Mouse (Mus musculus): ENCODE results near the gene Hmg20a. TPM values are rescaled to one million over a fixed set of nuclear protein-coding genes. Genes with fewer than 3 reads are reported as not detected.

The Hmg20a gene
- total and polyA plus RNA-seq, 3 experiments: 8.5 to 14.5 (median 13.6) TPM

DNA sequence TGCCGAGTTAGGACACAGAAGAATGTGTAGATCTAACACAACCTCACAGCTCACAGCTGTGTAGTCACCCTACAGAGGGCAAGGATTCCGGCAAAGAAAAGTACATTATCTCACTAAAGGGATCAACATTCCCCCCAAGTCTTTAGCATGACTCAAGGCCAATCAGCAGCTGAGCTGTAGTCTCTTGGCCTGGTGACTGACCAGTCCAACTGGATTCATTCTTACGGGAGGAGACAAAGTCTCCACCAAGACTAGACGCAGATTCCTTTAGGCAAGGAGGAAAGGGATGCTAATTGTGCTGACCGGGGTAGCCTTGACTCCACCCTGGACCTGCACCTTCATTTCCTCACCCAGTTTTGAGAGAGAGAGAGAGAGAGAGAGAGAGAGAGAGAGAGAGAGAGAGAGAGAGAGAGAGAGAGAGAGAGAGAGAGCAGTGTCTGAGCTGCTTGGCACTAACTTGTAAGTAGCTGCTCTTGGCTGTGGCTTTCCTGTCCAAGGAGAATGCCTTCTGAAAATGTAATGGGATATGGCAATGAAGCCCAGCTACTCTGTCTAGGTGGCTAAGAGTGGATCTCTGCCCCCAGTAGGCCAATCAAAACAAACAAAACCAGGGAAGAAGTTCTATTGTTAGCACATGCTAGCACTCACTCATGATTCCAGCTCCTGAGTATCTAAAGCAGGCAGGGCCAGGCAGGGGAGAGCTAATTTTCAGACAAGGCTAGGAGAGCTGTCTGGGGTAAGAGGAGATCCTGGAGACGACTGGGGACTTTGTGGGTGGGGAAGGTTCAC is 126.5 kb downstream of the Hmg20a start:
- H3K27ac ChIP-seq (ENCODE audit: insufficient read depth, low read depth): no peak overlapping the region
- dilution Hi-C loops (cut with MboI; ENCODE audit: extremely low pct_ligation_motif_present, extremely low pct_unique_long_range_greater_than_20kb, low sequenced_read_pairs): no loop called here
- no peak for DNase-seq (ENCODE audit: extremely low read depth)
- TF ChIP-seq NELFE (IDR thresholded peaks at IDR 0.05; ENCODE audit: low read depth, low read length): no peak
- TF ChIP-seq CTCF (conservative IDR thresholded peaks at IDR 0.05 in 1 of 2, IDR thresholded peaks at IDR 0.05 in 1 of 2; ENCODE audit: low read depth in 2 of 2, low read length in 2 of 2): no peak
- no peak for TF ChIP-seq USF1 (IDR thresholded peaks at IDR 0.05; ENCODE audit: low read depth, low read length)
- no peak for TF ChIP-seq MAX (IDR thresholded peaks at IDR 0.05; ENCODE audit: low read length)
- TF ChIP-seq POLR2A (IDR thresholded peaks at IDR 0.05; ENCODE audit: low read depth, low read length): no peak
- TF ChIP-seq IRF4 (IDR thresholded peaks at IDR 0.05; ENCODE audit: low read depth, low read length): no peak
- no peak for TF ChIP-seq ZC3H11A (IDR thresholded peaks at IDR 0.05; ENCODE audit: low read depth, low read length)
- no peak for TF ChIP-seq KAT2A (IDR thresholded peaks at IDR 0.05; ENCODE audit: insufficient replicate concordance, low read length)
- TF ChIP-seq CHD1 (IDR thresholded peaks at IDR 0.05; ENCODE audit: low read depth, low read length): no peak
- TF ChIP-seq GABPA (IDR thresholded peaks at IDR 0.05; ENCODE audit: insufficient replicate concordance, low read depth, low read length): no peak
- TF ChIP-seq NRF1 (IDR thresholded peaks at IDR 0.05; ENCODE audit: low read depth, low read length): no peak
- no peak for TF ChIP-seq SMC3 (IDR thresholded peaks at IDR 0.05; ENCODE audit: low read depth, low read length)
- TF ChIP-seq MYC (IDR thresholded peaks at IDR 0.05; ENCODE audit: low read depth, low read length): no peak
- TF ChIP-seq PAX5 (IDR thresholded peaks at IDR 0.05; ENCODE audit: low read length): no peak
- H3K79me2 ChIP-seq (replicated peaks; ENCODE audit: control insufficient read depth, extremely low read depth, insufficient read depth, poor library complexity, severe bottlenecking): no peaks in the 10 kb centered on the region
- H3K9me3 ChIP-seq (replicated peaks; ENCODE audit: low read length): no peaks in the 10 kb centered on the region
- no peaks in the 10 kb centered on the region for H3K36me3 ChIP-seq (replicated peaks in 1 of 2; ENCODE audit: control insufficient read depth in 1 of 2, insufficient read depth in 1 of 2, low read length in 1 of 2)
- H3K9ac ChIP-seq (ENCODE audit: insufficient read depth, low read depth): no peak overlapping the region
- in situ Hi-C loops (cut with MboI; ENCODE audit: low pct_ligation_motif_present, low pct_unique_long_range_greater_than_20kb, low sequenced_read_pairs): loop anchor here (10.0 kb wide), 1 partner anchor 280 kb away; no protein-coding TSS in a partner anchor
- no peaks in the 10 kb centered on the region for H3K27me3 ChIP-seq (replicated peaks)
- H3K4me3 ChIP-seq (replicated peaks in 1 of 3; ENCODE audit: low read depth in 2 of 3, low read length in 2 of 3, poor library complexity in 1 of 3): no peak overlapping the region
- H3K4me2 ChIP-seq (ENCODE audit: insufficient read depth, low read depth, poor library complexity, severe bottlenecking): no peak overlapping the region
- peaks cover 6 to 9% of the 10 kb centered on the region in 2 experiments for H3K4me1 ChIP-seq (ENCODE audit: control insufficient read depth in 1 of 2, insufficient read depth in 2 of 2)

Other genes with a start within 250 kb of the Hmg20a start
- 5.4 and 5.7 TPM in 2 replicates for gene Peak1, start 542 bp upstream of the Hmg20a start, total RNA-seq (2012; rRNA removed)
- 2.2 and 2.8 TPM in 2 replicates for gene Peak1, start 542 bp upstream of the Hmg20a start, total RNA-seq (2014; rRNA removed)
- gene Peak1, start 542 bp upstream of the Hmg20a start, polyA plus RNA-seq (2012; ENCODE audit: insufficient read length, low read depth): 12.1 and 13.3 TPM in 2 replicates

Data from CH12.LX (cell line).